23 mouse cellular contexts compared by ENCODE assay signal in genomic region chr9:105274925-105275324, GRCm38 (mm10).
DNase-seq lines count a peak whose midpoint lies in the region; ATAC-seq and TF ChIP-seq lines count a peak whose summit lies in the region.
"Had no signal": no experiment of that assay in that cellular context is flagged by ENCODE, and none has a peak within 500 bp of the region (broad histone marks: within the 10 kb centered on the region; RNA-seq: fewer than 3 reads in every experiment).

No protein-coding gene starts in this region.

- no peak overlapping the region for H3K4me3 ChIP-seq in left cerebral cortex, adult 2 months
- H3K4me3 ChIP-seq in hindbrain, embryonic 12.5 days = no peak overlapping the region
- no peak overlapping the region for H3K4me3 ChIP-seq in liver, postnatal 0 days (ENCODE audit: low read depth, low read length)
- H3K4me3 ChIP-seq: embryonic facial prominence, embryonic 12.5 days; heart, embryonic 10.5 days; limb, embryonic 12.5 days had no signal

- WGBS in hindbrain, embryonic 12.5 days = 74% methylated on average over 3 of the region's 3 CpGs
- 76% methylated on average over 3 of the region's 3 CpGs for WGBS in liver, postnatal 0 days (ENCODE audit: insufficient replicate concordance)

- no peak overlapping the region for H3K4me2 ChIP-seq in hindbrain, embryonic 12.5 days (replicated peaks)
- no peak overlapping the region for H3K4me2 ChIP-seq in liver, postnatal 0 days (ENCODE audit: low read depth, low read length)
- H3K4me2 ChIP-seq: embryonic facial prominence, embryonic 12.5 days; limb, embryonic 12.5 days; liver, embryonic 11.5 days had no signal

- ATAC-seq in hindbrain, embryonic 12.5 days (ENCODE audit: low FRiP score) = no peak
- ATAC-seq in liver, postnatal 0 days = no peak

- intact Hi-C loops in left cerebral cortex, adult 2 months (cut with DNase I) = loop anchor here (2.0 kb wide), 1 partner anchor 20 kb away; no protein-coding TSS in a partner anchor

- H3K27ac ChIP-seq in left cerebral cortex, adult 2 months = peak overlapping the region; percentile 45; the same call in 1 of the 2 replicates
- H3K27ac ChIP-seq in hindbrain, embryonic 12.5 days = peak overlapping the region; percentile 75
- H3K27ac ChIP-seq in liver, postnatal 0 days (ENCODE audit: low read depth) = no peak overlapping the region
- H3K27ac ChIP-seq: embryonic facial prominence, embryonic 12.5 days; heart, embryonic 10.5 days; kidney, postnatal 0 days; limb, embryonic 12.5 days had no signal

- H3K4me1 ChIP-seq in hindbrain, embryonic 12.5 days = peaks cover 8% of the 10 kb centered on the region
- no peaks in the 10 kb centered on the region for H3K4me1 ChIP-seq in liver, postnatal 0 days (ENCODE audit: insufficient read depth)
- H3K4me1 ChIP-seq: embryonic facial prominence, embryonic 12.5 days; heart, embryonic 10.5 days; limb, embryonic 12.5 days had no signal

- no peaks in the 10 kb centered on the region for H3K36me3 ChIP-seq in hindbrain, embryonic 12.5 days
- H3K36me3 ChIP-seq in liver, postnatal 0 days (replicated peaks; ENCODE audit: insufficient read depth, low read length) = no peaks in the 10 kb centered on the region
- H3K36me3 ChIP-seq: embryonic facial prominence, embryonic 12.5 days; heart, embryonic 10.5 days; limb, embryonic 12.5 days had no signal

- no peak for DNase-seq in left cerebral cortex, adult 2 months (ENCODE audit: extremely low spot score in 1 of 2, low spot score in 2 of 2)
- DNase-seq in left cerebral cortex, adult 8-10 months (ENCODE audit: low spot score in 2 of 2) = no peak
- DNase-seq in brain, adult 2 months (ENCODE audit: low read depth, low spot score) = peak; percentile 52
- peak; percentile 39 for DNase-seq in brain, embryonic 14.5 days (ENCODE audit: low read depth)
- no peak for DNase-seq in retina, embryonic 14.5 days (ENCODE audit: low spot score)
- no peak for DNase-seq in liver, postnatal 0 days
- DNase-seq: adrenal gland, adult 2 months; cerebellum, adult 18-20 months; cerebellum, postnatal 25 days; gastrocnemius, postnatal 10 days; heart, postnatal 4 days; kidney, adult 2 months; lung, adult 18-20 months; lung, postnatal 10 days; right cerebral cortex, adult 18-20 months; right cerebral cortex, postnatal 4 days; thymus, postnatal 14 days had no signal

- TF ChIP-seq CTCF in left cerebral cortex, adult 2 months (IDR thresholded peaks at IDR 0.05) = no peak
- no peak for TF ChIP-seq CTCF in brain, embryonic 14.5 days (IDR thresholded peaks at IDR 0.05; ENCODE audit: borderline replicate concordance, extremely low read depth, insufficient read depth, insufficient read length)
- TF ChIP-seq CTCF in liver, postnatal 0 days (IDR thresholded peaks at IDR 0.05; ENCODE audit: low read depth) = no peak

- no peaks in the 10 kb centered on the region for H3K27me3 ChIP-seq in hindbrain, embryonic 12.5 days
- no peaks in the 10 kb centered on the region for H3K27me3 ChIP-seq in liver, postnatal 0 days (ENCODE audit: insufficient read depth, low read length)
- H3K27me3 ChIP-seq: embryonic facial prominence, embryonic 12.5 days; limb, embryonic 12.5 days had no signal

- H3K9ac ChIP-seq in hindbrain, embryonic 12.5 days = no peak overlapping the region
- H3K9ac ChIP-seq in liver, postnatal 0 days (replicated peaks) = no peak overlapping the region
- H3K9ac ChIP-seq: embryonic facial prominence, embryonic 12.5 days; limb, embryonic 12.5 days had no signal

- H3K9me3 ChIP-seq in hindbrain, embryonic 12.5 days (replicated peaks) = no peaks in the 10 kb centered on the region
- H3K9me3 ChIP-seq in liver, postnatal 0 days (ENCODE audit: low read length) = no peaks in the 10 kb centered on the region
- H3K9me3 ChIP-seq: embryonic facial prominence, embryonic 12.5 days; heart, embryonic 10.5 days; limb, embryonic 12.5 days had no signal

- TF ChIP-seq POLR2A in brain, embryonic 14.5 days (IDR thresholded peaks at IDR 0.05; ENCODE audit: borderline replicate concordance, extremely low read depth, insufficient read depth, insufficient read length, poor library complexity, severe bottlenecking) = no peak

- TF ChIP-seq EP300 in liver, postnatal 0 days (IDR thresholded peaks at IDR 0.05; ENCODE audit: low read depth) = no peak

Comparison
In these comparisons a context has a peak if more than half of its experiments do, and no peak if none do; other contexts are left out.
1. DNase-seq: peak in brain, adult 2 months (single experiment) and brain, embryonic 14.5 days (single experiment); none in left cerebral cortex, adult 2 months (0 of 2), left cerebral cortex, adult 8-10 months (0 of 2), retina, embryonic 14.5 days (single experiment) and liver, postnatal 0 days (single experiment).